Mouse (Mus musculus): ENCODE measurements around the gene Lbp.

GRCm38 (mm10) chr2:158258005-158258418 lies 48.3 kb upstream of the Lbp start, which contains the start of gene Bpi:
- no peak for TF ChIP-seq CTCF (IDR thresholded peaks at IDR 0.05; ENCODE audit: low read depth)
- no peak for TF ChIP-seq EP300 (IDR thresholded peaks at IDR 0.05; ENCODE audit: low read depth)
